Mouse (Mus musculus): ENCODE measurements around the gene Serpinb9. TPM values are rescaled to one million over a fixed set of nuclear protein-coding genes. Genes with fewer than 3 reads are reported as not detected.

Gene Serpinb9
- polyA plus RNA-seq, 1 experiment from 2014 or later, result 3.1 TPM

- no peaks in the 10 kb centered on the region for H3K36me3 ChIP-seq (ENCODE audit: control insufficient read depth, insufficient read depth, low read length)
- H3K9ac ChIP-seq (ENCODE audit: low read depth, low read length), result no peak overlapping the region
- ATAC-seq, result no peak
- H3K9me3 ChIP-seq (ENCODE audit: control insufficient read depth, low read length), result no peaks in the 10 kb centered on the region
- H3K27ac ChIP-seq (ENCODE audit: low read depth, low read length), result no peak overlapping the region
- no peak overlapping the region for H3K4me2 ChIP-seq (ENCODE audit: low read length)
- H3K4me3 ChIP-seq (ENCODE audit: low read length), result no peak overlapping the region
- H3K27me3 ChIP-seq (replicated peaks; ENCODE audit: control insufficient read depth, insufficient read depth, low read length), result no peaks in the 10 kb centered on the region
- H3K4me1 ChIP-seq (ENCODE audit: control insufficient read depth, insufficient read depth, low read depth, low read length), result no peaks in the 10 kb centered on the region
- WGBS, result 83% methylated on average over 4 of the region's 4 CpGs
Measured at GRCm38 (mm10) chr13:32968996-32969640, 33.9 kb upstream of the Serpinb9 start.

- WGBS, result 87% methylated on average over 1 of the region's 1 CpGs
- H3K4me1 ChIP-seq (ENCODE audit: control insufficient read depth, insufficient read depth, low read depth, low read length), result no peaks in the 10 kb centered on the region
Measured at GRCm38 (mm10) chr13:32969641-32970040, 33.4 kb upstream of the Serpinb9 start.

GRCm38 (mm10) chr13:32970776-32971175 lies 32.3 kb upstream of the Serpinb9 start:
- no peak overlapping the region for H3K9ac ChIP-seq (ENCODE audit: low read depth, low read length)
- no peaks in the 10 kb centered on the region for H3K27me3 ChIP-seq (replicated peaks; ENCODE audit: control insufficient read depth, insufficient read depth, low read length)
- H3K9me3 ChIP-seq (ENCODE audit: control insufficient read depth, low read length), result no peaks in the 10 kb centered on the region
- H3K4me1 ChIP-seq (ENCODE audit: control insufficient read depth, insufficient read depth, low read depth, low read length), result no peaks in the 10 kb centered on the region
- no peak overlapping the region for H3K4me2 ChIP-seq (ENCODE audit: low read length)
- H3K27ac ChIP-seq (ENCODE audit: low read depth, low read length), result no peak overlapping the region
- no peaks in the 10 kb centered on the region for H3K36me3 ChIP-seq (ENCODE audit: control insufficient read depth, insufficient read depth, low read length)
- WGBS, result 92% methylated on average over 3 of the region's 3 CpGs
- no peak overlapping the region for H3K4me3 ChIP-seq (ENCODE audit: low read length)
- ATAC-seq, result no peak

More at GRCm38 (mm10) chr13:32969641-32970040, 33.4 kb upstream of the Serpinb9 start:
- no peak for ATAC-seq
- Histone ChIP-seq H3K9me3 (ENCODE audit: control insufficient read depth, low read length) (no peaks in the 10 kb centered on the region), H3K27me3 (replicated peaks; ENCODE audit: control insufficient read depth, insufficient read depth, low read length) (no peaks in the 10 kb centered on the region), H3K4me2 (ENCODE audit: low read length) (no peak overlapping the region), H3K36me3 (ENCODE audit: control insufficient read depth, insufficient read depth, low read length) (no peaks in the 10 kb centered on the region), H3K9ac (ENCODE audit: low read depth, low read length) (no peak overlapping the region), H3K27ac (ENCODE audit: low read depth, low read length) (no peak overlapping the region), H3K4me3 (ENCODE audit: low read length) (no peak overlapping the region)

DNA sequence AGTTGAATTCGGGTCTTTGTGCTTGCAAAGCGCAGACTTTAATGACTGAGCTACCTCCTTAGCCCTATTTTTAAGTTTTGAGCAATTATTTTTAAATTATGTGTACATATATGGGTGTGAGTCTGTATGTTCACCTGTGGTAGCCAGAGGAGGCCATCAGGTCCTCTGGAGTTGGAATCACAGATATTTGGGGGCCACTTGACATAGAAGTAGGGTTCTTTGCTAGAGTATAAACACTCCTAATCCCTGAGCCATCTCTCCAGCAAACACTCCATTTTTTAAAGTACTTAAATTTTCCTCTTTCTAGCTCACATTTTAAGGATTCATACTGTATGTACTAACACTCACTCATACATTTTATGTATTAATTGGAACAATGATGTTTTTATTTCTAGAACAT lies 28.8 kb upstream of the Serpinb9 start:
- 75% methylated on average over 2 of the region's 2 CpGs for whole genome bisulfite sequencing
- no peaks in the 10 kb centered on the region for H3K9me3 ChIP-seq (ENCODE audit: control insufficient read depth, low read length)
- ATAC-seq, result no peak

GRCm38 (mm10) chr13:32974889-32975460 lies 28.1 kb upstream of the Serpinb9 start:
- Histone ChIP-seq H3K4me2 (ENCODE audit: low read length) (no peak overlapping the region), H3K4me3 (ENCODE audit: low read length) (no peak overlapping the region), H3K27ac (ENCODE audit: low read depth, low read length) (no peak overlapping the region), H3K4me1 (ENCODE audit: control insufficient read depth, insufficient read depth, low read depth, low read length) (no peaks in the 10 kb centered on the region), H3K27me3 (replicated peaks; ENCODE audit: control insufficient read depth, insufficient read depth, low read length) (no peaks in the 10 kb centered on the region), H3K36me3 (ENCODE audit: control insufficient read depth, insufficient read depth, low read length) (no peaks in the 10 kb centered on the region), H3K9me3 (ENCODE audit: control insufficient read depth, low read length) (no peaks in the 10 kb centered on the region), H3K9ac (ENCODE audit: low read depth, low read length) (no peak overlapping the region)
- 70% methylated on average over 3 of the region's 3 CpGs for WGBS
- no peak for ATAC-seq

More for the DNA sequence above, 28.8 kb upstream of the Serpinb9 start:
- Histone ChIP-seq H3K36me3 (ENCODE audit: control insufficient read depth, insufficient read depth, low read length) (no peaks in the 10 kb centered on the region), H3K4me1 (ENCODE audit: control insufficient read depth, insufficient read depth, low read depth, low read length) (no peaks in the 10 kb centered on the region), H3K4me3 (ENCODE audit: low read length) (no peak overlapping the region), H3K4me2 (ENCODE audit: low read length) (no peak overlapping the region), H3K27ac (ENCODE audit: low read depth, low read length) (no peak overlapping the region), H3K9ac (ENCODE audit: low read depth, low read length) (no peak overlapping the region), H3K27me3 (replicated peaks; ENCODE audit: control insufficient read depth, insufficient read depth, low read length) (no peaks in the 10 kb centered on the region)

DNA sequence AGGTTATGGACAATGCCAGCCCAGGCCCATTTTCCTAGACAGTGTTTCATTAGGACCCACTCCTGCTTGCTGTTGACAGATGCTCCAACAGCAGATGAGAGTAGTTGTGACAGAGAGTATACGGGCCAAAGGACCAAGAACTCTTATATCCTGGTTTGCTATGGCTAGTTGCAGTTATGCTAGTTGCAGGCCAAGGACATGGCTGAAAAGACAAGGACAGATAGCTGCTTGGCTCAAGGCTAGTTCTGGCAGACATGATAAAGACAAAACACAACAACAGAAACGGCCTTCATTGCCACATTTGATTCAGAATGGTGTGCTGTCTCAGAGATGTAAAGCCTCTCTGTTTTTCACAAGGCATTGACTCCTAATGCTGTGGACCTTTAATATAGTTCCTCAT lies 27.3 kb upstream of the Serpinb9 start:
- Histone ChIP-seq H3K36me3 (ENCODE audit: control insufficient read depth, insufficient read depth, low read length) (no peaks in the 10 kb centered on the region), H3K4me1 (ENCODE audit: control insufficient read depth, insufficient read depth, low read depth, low read length) (no peaks in the 10 kb centered on the region), H3K27me3 (replicated peaks; ENCODE audit: control insufficient read depth, insufficient read depth, low read length) (no peaks in the 10 kb centered on the region), H3K9ac (ENCODE audit: low read depth, low read length) (no peak overlapping the region), H3K4me2 (ENCODE audit: low read length) (no peak overlapping the region), H3K4me3 (ENCODE audit: low read length) (no peak overlapping the region), H3K9me3 (ENCODE audit: control insufficient read depth, low read length) (no peaks in the 10 kb centered on the region), H3K27ac (ENCODE audit: low read depth, low read length) (no peak overlapping the region)
- 81% methylated on average over 2 of the region's 2 CpGs for WGBS
- no peak for ATAC-seq

GRCm38 (mm10) chr13:32982556-32983042 lies 20.5 kb upstream of the Serpinb9 start:
- Histone ChIP-seq H3K27ac (ENCODE audit: low read depth, low read length) (no peak overlapping the region), H3K9ac (ENCODE audit: low read depth, low read length) (no peak overlapping the region), H3K4me2 (ENCODE audit: low read length) (no peak overlapping the region), H3K9me3 (ENCODE audit: control insufficient read depth, low read length) (no peaks in the 10 kb centered on the region), H3K36me3 (ENCODE audit: control insufficient read depth, insufficient read depth, low read length) (no peaks in the 10 kb centered on the region), H3K4me1 (ENCODE audit: control insufficient read depth, insufficient read depth, low read depth, low read length) (no peaks in the 10 kb centered on the region), H3K27me3 (replicated peaks; ENCODE audit: control insufficient read depth, insufficient read depth, low read length) (no peaks in the 10 kb centered on the region), H3K4me3 (ENCODE audit: low read length) (no peak overlapping the region)
- ATAC-seq, result no peak
- 80% methylated on average over 4 of the region's 4 CpGs for WGBS

DNA sequence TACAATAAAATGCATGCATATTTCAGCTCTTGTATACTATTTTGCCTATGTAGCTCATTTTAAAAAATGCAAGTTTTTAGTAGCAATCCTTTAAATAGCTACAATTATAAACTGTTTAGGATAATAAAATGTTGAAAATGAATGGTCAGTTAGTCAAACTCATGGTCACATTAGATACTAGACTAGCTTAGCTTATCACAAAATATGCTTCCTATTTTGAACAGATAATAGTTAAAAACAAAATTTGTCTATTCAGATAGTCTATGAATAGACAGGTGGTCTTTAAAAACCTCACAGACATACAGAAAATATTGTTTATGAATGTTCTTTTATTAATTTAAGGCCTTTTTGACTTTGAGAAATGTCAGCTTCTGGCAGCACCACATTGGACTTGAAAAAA lies 16.8 kb upstream of the Serpinb9 start:
- H3K4me3 ChIP-seq (ENCODE audit: low read length), result no peak overlapping the region
- no peak for ATAC-seq
- H3K27ac ChIP-seq (ENCODE audit: low read depth, low read length), result no peak overlapping the region
- no peaks in the 10 kb centered on the region for H3K36me3 ChIP-seq (ENCODE audit: control insufficient read depth, insufficient read depth, low read length)
- H3K9ac ChIP-seq (ENCODE audit: low read depth, low read length), result no peak overlapping the region
- no peaks in the 10 kb centered on the region for H3K4me1 ChIP-seq (ENCODE audit: control insufficient read depth, insufficient read depth, low read depth, low read length)
- no peak overlapping the region for H3K4me2 ChIP-seq (ENCODE audit: low read length)
- no peaks in the 10 kb centered on the region for H3K9me3 ChIP-seq (ENCODE audit: control insufficient read depth, low read length)
- no peaks in the 10 kb centered on the region for H3K27me3 ChIP-seq (replicated peaks; ENCODE audit: control insufficient read depth, insufficient read depth, low read length)

DNA sequence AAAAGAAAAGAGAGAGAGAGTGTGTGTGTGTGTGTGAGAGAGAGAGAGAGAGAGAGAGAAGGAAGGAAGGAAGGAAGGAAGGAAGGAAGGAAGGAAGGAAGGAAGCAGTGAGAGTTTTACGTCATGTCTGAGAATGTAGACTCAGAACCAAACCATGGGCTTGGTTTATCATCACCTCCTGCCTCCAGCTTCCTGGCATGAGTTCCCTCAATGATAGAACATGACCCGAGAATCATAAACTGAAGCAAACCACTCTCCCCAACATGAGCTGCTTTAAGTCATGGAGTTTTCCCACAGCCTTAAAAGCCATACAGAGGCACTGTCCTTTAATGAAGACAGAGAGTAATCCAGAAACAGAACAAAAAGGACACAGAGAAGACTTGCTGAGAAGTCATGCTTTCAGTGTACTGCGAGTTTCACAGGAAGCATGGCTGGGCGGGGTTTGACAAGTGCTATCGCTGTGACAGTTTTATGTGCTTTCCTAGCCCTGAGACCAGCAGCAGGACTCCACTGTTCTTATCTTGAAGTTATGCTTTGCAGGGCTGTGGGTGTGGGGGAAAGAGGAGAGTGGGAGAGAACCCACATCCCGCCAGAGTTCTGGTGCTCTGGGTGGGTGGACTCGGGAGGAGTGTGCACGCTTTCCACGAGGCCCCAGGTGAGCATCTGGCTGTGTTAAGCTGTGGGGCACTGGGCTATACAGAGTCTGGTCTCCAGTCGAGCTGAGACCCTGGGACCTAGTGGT lies 9.7 kb upstream of the Serpinb9 start:
- no peak for ATAC-seq
- Histone ChIP-seq H3K27ac (ENCODE audit: low read depth, low read length) (no peak overlapping the region), H3K9me3 (ENCODE audit: control insufficient read depth, low read length) (no peaks in the 10 kb centered on the region), H3K4me3 (ENCODE audit: low read length) (no peak overlapping the region), H3K4me1 (ENCODE audit: control insufficient read depth, insufficient read depth, low read depth, low read length) (no peaks in the 10 kb centered on the region), H3K4me2 (ENCODE audit: low read length) (no peak overlapping the region), H3K36me3 (ENCODE audit: control insufficient read depth, insufficient read depth, low read length) (no peaks in the 10 kb centered on the region), H3K27me3 (replicated peaks; ENCODE audit: control insufficient read depth, insufficient read depth, low read length) (no peaks in the 10 kb centered on the region), H3K9ac (ENCODE audit: low read depth, low read length) (no peak overlapping the region)
- 89% methylated on average over 10 of the region's 10 CpGs for WGBS

Measured in hindbrain, embryonic 16.5 days (tissue).